Mouse (Mus musculus) left cerebral cortex, adult 8-10 months (tissue): ENCODE data around the gene Dvl1. TPM values are rescaled to one million over a fixed set of nuclear protein-coding genes. Genes with fewer than 3 reads are reported as not detected.

Experiments used
- DNase-seq, 2 experiments: peaks; one replicate each; pipeline ENCODE4 v3.0.0; 2022; ENCODE audit warnings: low spot score in 2 of 2
- total RNA-seq, 4 experiments: library from RNA; stranded (reverse); gene quantifications; 2 replicates each; pipeline ENCODE4 v1.2.4; 2022

The Dvl1 gene
- total RNA-seq, 4 experiments from 2014 or later = 81.1 to 86.5 (median 81.4) TPM

DNA sequence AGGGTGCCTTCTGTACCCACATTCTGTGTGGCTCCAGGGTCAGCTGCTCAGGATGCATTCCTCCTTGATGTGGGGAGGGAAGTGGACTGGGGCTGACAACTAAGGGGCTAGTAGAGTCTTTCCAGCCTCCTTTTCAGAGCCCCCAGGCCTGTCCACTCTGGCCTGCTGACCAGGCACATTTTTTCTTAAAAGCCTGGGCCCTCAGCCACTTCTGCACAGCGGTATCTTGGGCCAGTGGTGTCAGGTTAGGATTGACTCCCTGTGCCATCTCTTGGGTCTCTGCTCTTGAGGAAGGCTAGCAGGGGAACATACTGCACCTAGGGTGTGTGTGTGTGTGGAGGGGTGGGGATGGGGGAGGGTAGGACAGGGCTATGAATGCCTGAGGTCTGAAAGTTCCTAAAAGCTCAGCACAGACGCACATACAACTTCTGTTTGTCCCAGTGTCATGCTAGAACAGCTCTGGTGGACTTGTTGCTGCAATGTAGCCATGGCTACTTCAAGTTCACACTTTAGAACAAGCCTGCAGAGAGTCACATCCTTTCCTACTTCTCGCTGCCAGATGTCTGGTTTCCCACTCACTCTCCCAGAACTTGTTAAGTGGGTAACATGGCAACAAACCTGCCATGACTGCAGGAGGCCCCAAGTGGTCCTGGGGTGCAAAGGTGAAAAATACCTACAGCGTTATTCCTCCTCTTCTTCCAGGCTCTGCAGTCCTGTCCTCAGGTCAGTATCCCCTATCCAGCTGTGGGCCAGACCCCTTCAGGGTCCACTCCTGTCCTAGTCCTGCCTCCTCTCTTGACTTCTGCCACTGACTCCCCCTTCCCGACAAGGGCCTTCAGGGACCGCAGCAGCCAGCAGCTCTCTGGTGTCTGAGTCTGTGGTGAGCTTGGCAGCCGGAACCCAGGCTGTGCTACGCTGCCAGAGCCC lies 6.9 kb upstream of the Dvl1 start:
- DNase-seq = no peak

DNA sequence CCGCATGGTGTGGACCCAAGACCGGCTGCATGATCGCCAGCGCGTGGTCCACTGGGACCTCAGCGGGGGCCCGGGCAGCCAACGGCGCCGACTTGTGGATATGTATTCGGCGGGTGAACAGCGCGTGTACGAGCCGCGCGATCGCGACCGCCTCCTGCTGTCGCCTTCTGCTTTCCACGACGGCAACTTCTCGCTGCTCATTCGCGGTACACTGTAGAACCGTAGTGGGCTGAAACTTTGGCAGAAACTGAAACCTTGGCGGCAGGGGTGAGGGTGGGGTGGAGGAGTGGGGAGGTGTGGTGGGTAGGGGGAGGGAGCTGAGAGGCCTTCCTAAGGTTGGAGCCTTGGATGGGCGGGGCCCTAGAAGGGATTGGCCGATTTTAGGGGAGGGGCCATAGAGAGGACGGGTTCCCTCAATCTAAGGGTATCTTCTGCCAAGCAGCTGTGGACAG lies 6.2 kb upstream of the Dvl1 start:
- DNase-seq = no peak

DNA sequence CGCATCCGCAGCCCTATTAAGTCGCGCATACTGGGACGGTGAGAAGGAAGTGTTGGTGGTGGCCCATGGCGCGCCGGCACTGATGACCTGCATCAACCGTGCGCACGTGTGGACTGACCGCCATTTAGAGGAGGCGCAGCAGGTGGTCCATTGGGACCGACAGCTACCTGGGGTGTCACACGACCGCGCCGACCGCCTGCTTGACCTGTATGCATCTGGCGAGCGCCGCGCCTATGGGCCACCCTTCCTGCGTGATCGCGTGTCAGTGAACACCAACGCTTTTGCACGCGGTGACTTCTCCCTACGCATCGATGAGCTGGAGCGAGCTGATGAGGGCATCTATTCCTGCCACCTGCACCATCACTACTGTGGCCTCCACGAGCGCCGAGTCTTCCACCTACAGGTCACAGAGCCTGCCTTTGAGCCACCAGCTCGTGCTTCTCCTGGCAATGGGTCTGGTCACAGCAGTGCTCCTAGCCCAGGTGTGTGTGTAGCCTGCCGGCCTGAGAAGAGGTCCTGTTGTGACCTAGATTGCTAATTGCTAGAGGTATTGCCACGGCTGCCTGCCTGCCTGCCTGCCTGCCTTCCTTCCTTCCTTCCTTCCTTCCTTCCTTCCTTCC lies 5.4 kb upstream of the Dvl1 start:
- DNase-seq = no peak

DNA sequence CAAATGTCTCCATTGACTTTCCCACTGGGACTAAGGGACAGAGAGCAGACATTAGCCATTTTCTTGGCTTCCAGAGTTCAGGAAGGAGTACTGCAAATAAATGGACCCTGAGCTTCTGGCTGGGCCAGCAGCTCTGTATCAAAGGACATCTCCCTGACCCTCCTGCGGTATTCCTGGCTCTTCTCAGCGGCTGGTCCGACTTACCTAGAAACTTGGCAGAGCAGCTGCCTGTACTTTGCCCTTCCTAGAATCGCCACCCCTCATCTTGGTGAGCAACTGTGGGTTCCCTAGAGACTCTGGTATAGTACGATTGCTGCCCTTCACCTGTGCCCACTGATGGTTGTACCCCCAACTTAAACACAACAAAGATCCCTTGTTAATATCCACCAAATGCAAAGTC lies 4.0 kb upstream of the Dvl1 start:
- DNase-seq = no peak

DNA sequence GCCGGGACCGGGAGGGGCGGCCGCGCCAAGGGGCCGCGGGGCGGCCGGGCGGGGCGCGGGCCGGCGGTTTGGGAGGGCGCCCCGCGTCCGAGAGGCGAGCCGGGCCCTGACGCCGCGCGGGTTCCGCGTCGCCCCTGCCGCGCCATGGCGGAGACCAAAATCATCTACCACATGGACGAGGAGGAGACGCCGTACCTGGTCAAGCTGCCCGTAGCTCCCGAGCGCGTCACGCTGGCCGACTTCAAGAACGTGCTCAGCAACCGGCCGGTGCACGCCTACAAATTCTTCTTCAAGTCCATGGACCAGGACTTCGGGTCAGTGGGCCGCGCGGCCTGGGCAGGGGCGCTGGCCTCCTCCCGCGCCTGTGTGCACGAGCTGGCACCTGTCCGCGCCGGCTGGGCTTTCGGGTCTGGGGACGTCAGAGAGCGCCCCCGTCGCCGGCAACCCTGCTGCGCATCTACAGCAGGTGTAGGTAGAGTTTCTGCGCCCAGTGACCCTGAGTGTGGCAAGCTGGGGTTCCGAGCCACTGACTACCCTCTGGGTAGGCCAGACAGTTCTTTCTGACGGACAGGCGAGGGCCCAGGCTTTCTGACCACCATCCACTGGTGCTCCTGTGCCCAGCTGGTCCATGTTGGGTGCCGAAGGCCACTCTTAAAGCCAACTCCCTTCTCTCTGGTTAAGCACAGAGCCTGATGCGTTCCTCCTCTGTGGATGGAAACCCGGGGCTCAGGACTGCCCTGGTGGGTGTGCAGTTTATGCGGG lies 570 bp downstream of the Dvl1 start:
- no peak for DNase-seq

DNA sequence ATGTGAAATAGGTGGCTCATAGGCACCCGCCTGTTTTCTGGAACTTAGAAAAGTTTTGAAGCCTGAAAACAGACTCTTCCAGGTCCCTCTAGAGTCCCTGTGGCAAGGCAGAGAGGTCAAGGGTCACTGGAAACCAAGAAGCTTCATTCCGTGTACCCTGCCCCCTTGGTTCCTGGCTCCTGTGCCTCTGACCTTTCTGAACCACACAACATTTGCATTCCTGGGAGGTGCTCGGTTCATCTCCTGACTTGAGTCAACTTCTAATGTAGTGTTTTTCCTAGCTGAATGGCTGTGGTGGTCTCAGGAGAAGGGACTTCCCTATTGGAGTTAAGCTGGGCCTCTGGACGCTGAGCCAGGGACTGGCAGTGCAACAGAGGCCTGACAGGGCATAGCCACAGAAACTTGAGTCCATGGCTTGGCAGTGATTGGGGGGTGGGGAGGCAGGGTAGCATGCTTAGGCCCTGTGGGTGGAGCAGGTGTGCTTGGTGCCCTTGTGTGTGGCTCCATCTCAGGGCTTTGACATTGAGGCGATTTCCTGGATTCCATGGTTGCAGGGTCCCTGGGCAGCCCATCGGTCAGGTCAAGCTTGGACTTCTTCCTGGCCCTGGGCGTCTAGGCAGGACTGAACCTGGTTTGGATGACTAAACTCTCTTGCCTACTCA lies 1.4 kb downstream of the Dvl1 start:
- DNase-seq = no peak

DNA sequence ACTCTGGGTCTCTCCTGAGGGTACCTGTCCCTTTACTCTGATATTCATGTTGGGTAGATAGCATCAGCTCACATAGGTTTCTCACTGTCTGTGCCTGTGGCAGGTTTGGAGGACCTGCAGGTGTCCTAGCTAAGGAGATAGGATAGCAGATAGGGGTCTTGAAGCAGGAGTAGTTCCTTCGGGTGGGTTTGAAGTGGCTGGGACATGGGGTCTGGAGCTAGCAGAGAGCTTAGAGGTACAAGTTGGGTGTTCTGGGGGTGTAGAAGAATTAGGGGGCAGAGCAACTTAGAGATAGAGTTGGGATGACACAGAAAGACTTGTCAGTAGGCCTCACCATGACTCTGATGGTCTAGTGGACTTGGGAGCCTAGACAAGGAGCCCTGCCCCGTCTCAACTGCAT lies 2.2 kb downstream of the Dvl1 start:
- no peak for DNase-seq

DNA sequence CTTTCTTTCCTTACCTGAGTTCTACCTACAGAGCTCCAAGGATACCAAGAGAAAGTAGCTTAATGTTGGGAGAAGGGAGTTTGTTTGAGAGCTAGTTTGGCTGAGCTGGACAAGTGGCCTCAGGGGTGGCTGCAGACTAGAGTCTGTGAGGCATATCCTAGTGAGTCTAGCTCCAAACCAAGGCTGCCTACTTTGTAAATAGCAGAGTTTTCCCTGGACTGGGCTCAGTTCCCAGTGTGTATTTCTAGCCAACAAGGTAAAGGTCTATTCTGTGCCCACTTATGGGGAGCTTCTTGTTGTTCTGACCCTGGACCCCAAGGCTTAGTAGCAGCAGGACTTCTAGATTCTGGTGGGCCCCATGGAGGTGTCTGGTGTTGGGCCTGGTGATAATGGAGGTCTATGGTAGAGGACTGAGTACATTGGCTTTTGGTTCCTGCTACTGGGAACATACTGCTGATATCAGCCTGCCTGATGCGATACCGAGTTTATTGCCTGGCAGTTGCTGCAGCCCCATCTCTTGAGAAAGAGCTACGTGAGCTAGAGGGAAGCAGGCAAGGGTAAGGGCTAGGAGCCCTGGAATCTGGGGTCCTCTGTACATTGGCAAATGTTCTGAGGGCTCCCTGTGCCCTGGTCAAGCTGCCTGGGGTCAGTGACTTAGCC lies 2.7 kb downstream of the Dvl1 start:
- DNase-seq = no peak

DNA sequence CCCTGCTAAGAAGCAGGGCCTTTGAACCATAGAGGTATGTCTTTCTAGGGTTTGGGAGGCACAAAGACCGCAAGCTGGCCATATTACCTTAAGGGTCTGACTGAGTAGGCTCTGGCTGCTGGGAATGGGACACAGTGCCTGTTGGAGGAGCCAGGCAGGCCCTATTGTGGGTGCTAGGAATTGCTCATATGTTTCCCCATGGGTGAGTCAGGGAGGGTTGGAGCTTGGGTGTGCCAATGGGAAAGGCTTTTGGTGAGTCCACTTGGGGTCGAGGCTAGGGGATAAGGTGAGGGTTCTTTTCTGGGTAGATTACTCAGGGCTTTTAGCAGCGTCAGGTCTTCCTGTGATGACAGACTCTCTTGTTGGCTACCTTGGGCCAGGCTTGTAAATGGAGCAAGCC lies 4.2 kb downstream of the Dvl1 start:
- DNase-seq = no peak

DNA sequence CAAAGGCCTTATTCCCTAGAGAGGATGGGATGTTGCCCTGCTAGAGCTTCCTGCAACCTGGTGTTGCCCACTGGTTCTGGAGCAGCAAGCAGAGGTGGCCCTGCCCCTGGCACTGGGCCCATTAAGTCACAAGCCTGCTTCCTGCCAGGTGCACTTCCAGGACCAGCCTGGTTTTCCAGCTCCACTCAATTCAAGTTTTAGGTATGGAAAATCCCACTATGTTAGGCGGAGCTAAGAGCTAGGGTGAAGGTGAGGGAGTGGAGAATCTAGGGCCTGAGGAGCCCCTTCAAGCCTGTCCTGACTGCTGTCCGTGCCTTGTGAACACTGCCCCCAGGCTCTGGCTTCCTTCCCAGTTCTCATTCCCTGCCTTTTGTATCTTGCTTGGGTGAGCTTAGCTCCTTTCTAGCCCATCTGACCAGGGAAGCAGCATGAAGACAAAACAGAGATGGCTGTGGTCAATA lies 4.8 kb downstream of the Dvl1 start:
- no peak for DNase-seq

DNA sequence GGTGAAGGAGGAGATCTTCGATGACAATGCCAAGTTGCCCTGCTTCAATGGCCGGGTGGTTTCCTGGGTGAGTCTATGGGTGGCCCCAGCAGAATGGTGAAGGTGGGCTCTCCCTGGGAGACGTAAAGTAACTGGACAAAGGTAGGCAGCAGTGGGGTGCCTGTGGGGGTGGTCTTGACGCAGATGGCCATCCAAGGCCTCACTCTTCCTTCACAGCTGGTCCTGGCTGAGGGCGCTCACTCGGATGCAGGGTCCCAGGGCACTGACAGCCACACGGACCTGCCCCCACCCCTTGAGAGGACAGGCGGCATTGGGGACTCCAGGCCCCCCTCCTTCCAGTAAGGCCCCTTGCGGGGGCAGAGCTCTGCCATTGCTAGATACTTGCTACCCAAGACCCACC lies 6.2 kb downstream of the Dvl1 start:
- no peak for DNase-seq

DNA sequence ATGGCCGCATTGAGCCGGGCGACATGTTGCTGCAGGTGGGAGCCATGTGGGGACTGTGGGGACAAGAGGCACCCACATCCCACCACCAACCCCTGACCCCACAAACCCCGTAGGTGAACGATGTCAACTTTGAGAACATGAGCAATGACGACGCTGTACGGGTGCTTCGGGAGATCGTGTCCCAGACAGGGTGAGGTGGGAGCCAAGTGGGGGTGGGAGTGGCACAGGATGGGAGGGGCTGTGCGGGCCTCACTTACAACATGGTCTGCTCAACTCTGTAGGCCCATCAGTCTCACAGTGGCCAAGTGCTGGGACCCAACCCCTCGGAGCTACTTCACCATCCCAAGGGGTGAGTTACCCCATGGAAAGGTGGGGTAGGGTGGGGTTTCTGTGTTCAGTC lies 7.8 kb downstream of the Dvl1 start:
- DNase-seq = no peak

DNA sequence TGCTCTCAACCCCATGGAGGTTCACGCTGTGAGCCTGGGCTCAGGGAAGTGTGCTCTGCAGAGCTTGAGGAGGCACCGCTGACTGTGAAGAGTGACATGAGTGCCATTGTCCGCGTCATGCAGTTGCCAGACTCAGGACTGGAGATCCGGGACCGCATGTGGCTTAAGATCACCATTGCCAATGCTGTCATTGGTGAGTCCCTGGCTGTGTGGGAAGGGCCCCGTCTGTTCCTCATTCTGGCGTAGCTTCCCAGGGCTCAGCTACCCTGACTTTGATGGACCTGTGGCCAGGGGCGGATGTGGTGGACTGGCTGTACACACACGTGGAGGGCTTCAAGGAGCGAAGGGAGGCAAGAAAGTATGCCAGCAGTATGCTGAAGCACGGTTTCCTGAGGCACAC lies 8.9 kb downstream of the Dvl1 start:
- DNase-seq = no peak

DNA sequence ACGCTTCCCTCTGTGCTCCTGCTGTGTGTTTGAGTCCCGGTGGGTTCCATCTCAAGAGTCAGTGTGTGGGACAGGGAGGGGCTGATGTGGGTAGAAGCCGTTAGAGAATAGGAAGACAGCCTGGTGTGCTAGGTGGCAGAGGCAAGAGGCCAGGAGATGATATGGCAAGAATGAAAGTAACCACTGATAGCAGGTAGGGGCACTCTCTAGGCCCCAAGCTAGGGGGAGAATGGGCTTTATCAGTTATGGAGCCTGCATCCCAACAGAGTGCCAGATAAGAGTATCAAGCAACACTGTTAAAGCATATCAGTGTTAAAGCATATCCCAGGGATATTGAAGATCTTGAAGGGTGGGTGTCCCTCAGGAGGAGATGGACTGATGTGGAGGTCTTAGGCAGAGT lies 9.7 kb downstream of the Dvl1 start:
- no peak for DNase-seq

DNA sequence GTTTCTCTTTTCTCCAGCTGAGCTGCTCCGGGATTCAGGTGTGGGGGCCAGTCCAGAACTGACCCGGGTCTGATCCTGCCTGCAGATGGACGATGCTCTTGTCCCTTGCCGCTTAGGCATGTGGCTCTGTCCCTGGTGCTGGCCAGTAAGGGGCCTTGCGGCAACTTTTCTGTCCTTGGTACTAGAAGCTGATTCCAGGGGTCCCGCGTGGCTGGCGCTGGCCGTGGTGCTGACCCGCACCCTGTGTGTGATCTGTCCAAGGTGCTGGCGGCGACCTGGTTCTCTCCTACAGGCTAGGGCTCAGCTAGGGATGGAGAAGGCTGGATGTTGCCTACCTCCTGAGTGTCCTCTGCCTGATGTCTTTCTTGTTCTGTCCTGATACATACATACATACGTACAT lies 12.1 kb downstream of the Dvl1 start:
- no peak for DNase-seq

DNA sequence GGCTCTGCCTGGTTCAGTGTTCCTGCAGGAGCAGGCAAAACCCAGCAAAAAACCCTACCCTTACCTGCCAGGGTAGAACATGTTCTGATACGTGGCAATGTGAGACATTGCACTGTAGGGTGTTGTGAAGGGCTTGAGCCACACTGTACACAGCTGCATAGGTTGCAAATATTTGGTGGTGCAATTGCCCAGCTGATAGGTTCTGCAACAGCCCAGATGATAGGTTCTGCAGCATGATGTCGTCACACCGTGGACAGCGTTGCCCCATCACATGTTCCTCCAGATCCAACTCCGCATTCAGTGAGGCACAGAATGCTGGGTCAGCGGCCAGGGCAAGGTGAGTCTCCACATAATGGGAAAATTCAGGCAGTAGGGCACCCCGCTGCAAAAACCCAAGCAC lies 14.6 kb downstream of the Dvl1 start:
- no peak for DNase-seq

DNA sequence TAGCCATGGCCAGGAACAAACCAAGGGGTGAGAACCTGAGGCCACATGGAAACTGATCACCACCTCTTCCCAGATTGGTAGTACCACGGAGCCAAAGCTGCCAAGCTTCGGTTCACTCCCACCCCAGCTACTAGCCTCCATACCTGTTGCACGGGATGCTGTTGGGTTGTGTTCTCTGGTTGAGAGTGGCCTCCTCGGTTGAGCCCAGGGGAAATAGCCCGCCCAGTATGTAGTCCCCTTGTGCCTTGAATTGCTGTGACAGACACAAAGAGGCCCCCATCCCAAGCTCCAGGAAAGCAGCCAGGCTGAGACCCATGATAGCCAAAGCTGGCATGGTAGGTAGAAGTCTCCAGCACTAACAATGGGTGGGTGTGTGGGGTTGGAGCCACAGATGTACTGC lies 15.8 kb downstream of the Dvl1 start, which contains the start of gene Tas1r3:
TSS of gene Tas1r3 (minus strand) at position 362 of the 400 bp plus-strand sequence.
- no peak for DNase-seq

DNA sequence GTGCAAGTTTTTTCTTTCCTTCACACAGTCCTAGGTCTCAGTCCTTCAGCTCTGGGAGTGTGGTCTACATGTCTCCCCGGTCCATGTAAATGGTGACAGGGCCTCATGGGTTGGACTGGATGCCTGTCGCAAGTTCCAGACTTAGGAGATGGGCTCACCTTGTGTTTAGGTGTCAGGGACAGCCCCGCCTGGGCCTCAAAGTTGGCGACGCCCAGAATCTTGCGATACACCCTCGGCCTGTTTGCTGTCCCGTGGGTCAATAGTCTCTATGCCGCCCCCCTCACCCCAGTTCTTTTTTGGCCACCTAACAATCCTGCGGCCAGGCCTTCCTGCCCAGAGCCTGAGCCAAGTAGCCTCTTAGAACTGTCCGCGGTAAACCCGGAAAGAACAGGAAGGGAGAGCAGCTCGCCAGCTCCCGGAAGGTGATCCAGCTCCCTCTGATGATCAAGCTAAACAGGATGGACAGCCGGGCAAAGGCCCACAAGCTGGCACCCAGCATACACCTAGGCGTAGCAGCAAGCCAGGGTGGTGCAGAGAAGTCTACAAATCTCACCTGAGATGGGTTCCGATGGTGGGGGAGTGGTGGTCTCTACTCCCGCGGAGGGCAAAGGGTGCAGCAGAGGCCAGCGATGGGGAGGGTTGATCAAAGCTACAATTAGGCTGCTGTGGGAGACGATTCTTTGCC lies 21.6 kb downstream of the Dvl1 start:
- DNase-seq = no peak

DNA sequence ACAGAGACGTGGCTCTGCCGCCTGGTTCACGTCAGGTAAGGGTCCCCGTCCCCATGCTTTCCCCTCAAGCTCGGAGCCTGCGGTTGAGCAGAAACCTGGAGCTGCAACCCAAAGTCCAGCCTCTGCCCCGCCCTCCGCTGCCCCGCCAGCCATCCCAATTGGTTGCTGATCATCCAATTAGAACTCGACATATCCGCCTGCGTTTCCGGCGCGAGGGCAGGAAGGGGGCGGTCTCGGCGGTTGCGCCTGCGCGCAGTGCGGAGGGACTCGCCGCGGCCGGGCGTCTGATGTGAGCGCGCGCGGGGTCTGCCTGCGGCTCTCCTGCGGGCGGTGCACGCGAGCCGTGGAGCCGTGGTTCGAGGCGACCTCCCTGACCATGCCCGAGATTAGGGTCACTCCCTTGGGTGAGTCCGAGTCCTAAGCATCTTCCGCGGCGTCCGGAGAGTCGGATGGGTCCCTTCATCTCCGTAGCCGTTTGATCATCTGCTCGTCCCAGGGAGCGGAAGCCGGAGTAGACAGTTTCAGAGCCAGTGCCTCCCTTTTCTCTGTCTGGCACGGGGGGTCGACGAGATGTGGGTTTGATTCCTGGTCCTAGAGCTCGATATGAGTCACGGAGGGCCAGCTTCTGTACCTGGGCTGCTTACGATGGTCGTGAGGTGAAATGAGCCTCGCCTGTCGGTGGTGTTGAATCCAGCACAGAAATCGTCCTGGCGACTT lies 22.3 kb downstream of the Dvl1 start, which contains the start of the genes Cptp and Ints11:
TSS of gene Cptp (minus strand) at position 124 of the 717 bp plus-strand sequence.
TSS of gene Ints11 (plus strand) at position 230 of the 717 bp plus-strand sequence.
- peak; percentile 90 to 91 for DNase-seq
